Mouse (Mus musculus): ENCODE measurements at regions not wholly inside any gene's neighbourhood (a gene's known extent, or its start where the extent isn't known, plus 50 kb on each side); places are given as distances from the start of the nearest gene placed in this dataset.
"Not testable (repeated sequence)": the region's sequence is repeated elsewhere in the genome, so short reads cannot be mapped to it uniquely, and the experiment has no call there.

- 84% methylated on average over 7 of the region's 7 CpGs for WGBS
- not testable (repeated sequence) for H3K9me3 ChIP-seq (replicated peaks); ATAC-seq (replicated peaks; ENCODE audit: insufficient number of reproducible peaks, insufficient read depth, low FRiP score, low read depth)
Measured at GRCm38 (mm10) chr1:161614091-161614490, 119.6 kb downstream of the Tnfsf18 start.

GRCm38 (mm10) chr1:161613658-161614057 is 119.2 kb downstream of the Tnfsf18 start:
- not testable (repeated sequence) for H3K4me3 ChIP-seq; H3K4me2 ChIP-seq; H3K9ac ChIP-seq; ATAC-seq (replicated peaks; ENCODE audit: insufficient number of reproducible peaks, insufficient read depth, low FRiP score, low read depth); H3K9me3 ChIP-seq (replicated peaks); H3K27ac ChIP-seq; H3K4me1 ChIP-seq (replicated peaks); H3K27me3 ChIP-seq; H3K36me3 ChIP-seq
- WGBS, result 88% methylated on average over 10 of the region's 10 CpGs

More at GRCm38 (mm10) chr1:161614091-161614490, 119.6 kb downstream of the Tnfsf18 start:
- H3K4me2 ChIP-seq; H3K36me3 ChIP-seq; H3K4me1 ChIP-seq (replicated peaks); H3K27me3 ChIP-seq; H3K27ac ChIP-seq; H3K9ac ChIP-seq; H3K4me3 ChIP-seq: not testable (repeated sequence)

DNA sequence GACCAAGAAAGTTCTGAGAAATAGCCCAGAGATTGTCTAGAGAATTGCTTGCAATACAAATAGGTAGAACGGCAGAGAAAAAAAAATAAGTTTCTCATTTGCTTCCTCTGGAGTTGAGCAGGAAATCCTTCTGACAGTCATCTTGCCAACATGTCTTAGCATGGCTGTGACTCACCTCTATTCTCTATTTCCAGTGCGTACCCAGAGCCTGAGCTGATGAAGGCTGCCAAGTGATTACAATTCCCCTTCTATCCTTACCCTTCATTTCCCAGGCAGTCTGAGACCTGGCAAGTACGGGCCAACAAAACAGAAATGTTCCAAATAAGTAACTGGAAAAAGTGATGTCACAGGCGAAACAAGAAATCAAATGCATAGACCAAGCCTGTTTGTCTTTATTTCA is 113.0 kb downstream of the Tnfsf18 start:
- Histone ChIP-seq H3K9ac (no peak overlapping the region), H3K4me2 (no peak overlapping the region), H3K27me3 (no peaks in the 10 kb centered on the region), H3K27ac (no peak overlapping the region; the same call in 1 of the 2 replicates), H3K4me3 (no peak overlapping the region), H3K9me3 (replicated peaks) (no peaks in the 10 kb centered on the region), H3K4me1 (replicated peaks) (no peaks in the 10 kb centered on the region), H3K36me3 (no peaks in the 10 kb centered on the region)
- WGBS, result 61% methylated on average over 4 of the region's 4 CpGs
- ATAC-seq (replicated peaks; ENCODE audit: insufficient number of reproducible peaks, insufficient read depth, low FRiP score, low read depth), result no peak

DNA sequence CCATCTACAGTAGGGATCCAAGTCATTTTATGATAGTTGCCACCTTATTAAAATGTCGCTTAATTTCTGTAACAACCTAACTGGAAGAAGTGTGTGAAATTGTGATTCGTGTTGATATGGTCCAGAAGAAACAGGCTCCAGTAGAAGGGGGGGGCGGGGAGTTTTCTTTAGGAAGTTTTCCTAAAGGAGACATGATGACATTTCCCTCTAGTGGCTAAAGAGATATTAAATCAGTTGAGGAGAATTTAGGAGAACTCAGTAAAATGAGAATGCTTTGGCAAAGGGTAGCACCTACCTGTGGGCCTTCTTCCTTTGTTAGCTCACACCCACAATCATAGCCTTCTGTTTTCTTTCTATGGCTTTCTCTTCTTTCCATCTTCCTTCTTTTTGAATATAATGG is 107.7 kb downstream of the Tnfsf18 start:
- no peak overlapping the region for H3K4me3 ChIP-seq
- no peak overlapping the region for H3K4me2 ChIP-seq
- WGBS, result 67% methylated on average over 3 of the region's 3 CpGs
- no peak overlapping the region for H3K27ac ChIP-seq
- no peak for ATAC-seq (replicated peaks; ENCODE audit: insufficient number of reproducible peaks, insufficient read depth, low FRiP score, low read depth)
- H3K27me3 ChIP-seq, result no peaks in the 10 kb centered on the region
- H3K4me1 ChIP-seq (replicated peaks), result no peaks in the 10 kb centered on the region
- H3K36me3 ChIP-seq, result no peaks in the 10 kb centered on the region
- no peaks in the 10 kb centered on the region for H3K9me3 ChIP-seq (replicated peaks)
- no peak overlapping the region for H3K9ac ChIP-seq

- Histone ChIP-seq H3K4me1 (replicated peaks) (no peaks in the 10 kb centered on the region), H3K4me2 (no peak overlapping the region), H3K36me3 (no peaks in the 10 kb centered on the region), H3K27ac (no peak overlapping the region), H3K9me3 (replicated peaks) (no peaks in the 10 kb centered on the region), H3K27me3 (no peaks in the 10 kb centered on the region), H3K9ac (no peak overlapping the region), H3K4me3 (no peak overlapping the region)
- no peak for ATAC-seq (replicated peaks; ENCODE audit: insufficient number of reproducible peaks, insufficient read depth, low FRiP score, low read depth)
- whole genome bisulfite sequencing, result 83% methylated on average over 2 of the region's 2 CpGs
Measured at GRCm38 (mm10) chr1:161601167-161601566, 106.7 kb downstream of the Tnfsf18 start.

DNA sequence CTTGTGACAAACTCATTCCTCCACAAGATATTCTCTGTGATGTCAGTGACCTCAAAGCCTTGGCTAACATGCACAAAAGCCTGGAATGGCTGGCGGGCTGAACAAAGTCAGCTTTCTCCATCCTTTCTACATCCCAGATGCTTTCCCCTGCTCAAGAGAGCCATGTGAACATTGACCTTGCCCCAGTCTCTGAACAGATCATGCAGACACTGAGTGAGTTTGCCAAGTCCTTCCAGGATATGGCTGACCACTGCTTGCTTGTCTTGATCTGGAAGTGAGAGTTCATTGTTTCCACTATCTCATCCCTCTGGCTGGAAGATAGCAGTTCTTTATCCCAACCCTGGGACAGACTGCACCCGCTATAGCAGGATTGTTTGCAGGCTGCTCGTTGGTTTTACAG is 103.7 kb downstream of the Tnfsf18 start:
- peak; percentile 50; the same call in 1 of the 2 replicates for ATAC-seq (replicated peaks; ENCODE audit: insufficient number of reproducible peaks, insufficient read depth, low FRiP score, low read depth)
- 68% methylated on average over 3 of the region's 3 CpGs for WGBS
- H3K36me3 ChIP-seq, result no peaks in the 10 kb centered on the region

DNA sequence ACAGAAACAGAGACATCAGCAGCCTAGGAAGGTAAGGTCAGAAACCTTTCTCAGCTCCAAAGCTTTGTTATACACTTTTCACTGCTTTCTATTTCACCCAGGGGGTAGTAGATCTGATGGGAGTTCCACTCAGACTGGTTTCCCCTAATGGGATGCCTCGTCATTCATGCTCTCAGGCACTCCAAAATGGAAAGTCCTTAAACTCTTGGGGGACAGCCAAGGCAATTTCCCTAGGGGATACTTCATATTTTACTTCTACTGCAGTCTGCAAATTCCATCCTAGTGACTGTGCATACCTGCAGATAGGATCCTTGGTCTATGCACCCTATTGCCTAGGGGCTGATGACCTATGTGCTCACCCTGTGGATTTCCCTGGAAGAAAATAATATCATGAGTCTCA is 82.1 kb downstream of the Tnfsf18 start:
- H3K9me3 ChIP-seq (replicated peaks), result no peaks in the 10 kb centered on the region
- 55% methylated on average over 1 of the region's 1 CpGs for WGBS

More for the DNA sequence above, 103.7 kb downstream of the Tnfsf18 start:
- Histone ChIP-seq H3K4me3 (no peak overlapping the region), H3K4me2 (no peak overlapping the region), H3K27me3 (no peaks in the 10 kb centered on the region), H3K27ac (no peak overlapping the region), H3K9ac (no peak overlapping the region), H3K9me3 (replicated peaks) (no peaks in the 10 kb centered on the region), H3K4me1 (replicated peaks) (no peaks in the 10 kb centered on the region)

GRCm38 (mm10) chr1:161575939-161576338 is 81.5 kb downstream of the Tnfsf18 start:
- Histone ChIP-seq H3K9me3 (replicated peaks) (no peaks in the 10 kb centered on the region), H3K9ac (no peak overlapping the region), H3K27ac (no peak overlapping the region), H3K27me3 (no peaks in the 10 kb centered on the region), H3K4me2 (no peak overlapping the region), H3K36me3 (no peaks in the 10 kb centered on the region), H3K4me1 (replicated peaks) (no peaks in the 10 kb centered on the region; the same call in 1 of the 2 replicates), H3K4me3 (no peak overlapping the region)
- no peak; the same call in 1 of the 2 replicates for ATAC-seq (replicated peaks; ENCODE audit: insufficient number of reproducible peaks, insufficient read depth, low FRiP score, low read depth)
- WGBS, result 58% methylated on average over 7 of the region's 7 CpGs

More for the DNA sequence above, 82.1 kb downstream of the Tnfsf18 start:
- H3K4me1 ChIP-seq (replicated peaks), result no peaks in the 10 kb centered on the region; the same call in 1 of the 2 replicates
- H3K9ac ChIP-seq, result no peak overlapping the region
- no peak overlapping the region for H3K27ac ChIP-seq
- no peak for ATAC-seq (replicated peaks; ENCODE audit: insufficient number of reproducible peaks, insufficient read depth, low FRiP score, low read depth)
- H3K4me3 ChIP-seq, result no peak overlapping the region
- no peaks in the 10 kb centered on the region for H3K27me3 ChIP-seq
- no peak overlapping the region for H3K4me2 ChIP-seq
- H3K36me3 ChIP-seq, result no peaks in the 10 kb centered on the region

- H3K4me2 ChIP-seq, result no peak overlapping the region
- no peaks in the 10 kb centered on the region; the same call in 1 of the 2 replicates for H3K4me1 ChIP-seq (replicated peaks)
- no peaks in the 10 kb centered on the region for H3K36me3 ChIP-seq
- no peaks in the 10 kb centered on the region for H3K9me3 ChIP-seq (replicated peaks)
- no peak for ATAC-seq (replicated peaks; ENCODE audit: insufficient number of reproducible peaks, insufficient read depth, low FRiP score, low read depth)
- no peaks in the 10 kb centered on the region for H3K27me3 ChIP-seq
- 82% methylated on average over 5 of the region's 5 CpGs for WGBS
- H3K9ac ChIP-seq, result no peak overlapping the region
- H3K27ac ChIP-seq, result no peak overlapping the region
- H3K4me3 ChIP-seq, result no peak overlapping the region
Measured at GRCm38 (mm10) chr1:161575171-161575570, 80.7 kb downstream of the Tnfsf18 start.

- WGBS, result 55% methylated on average over 3 of the region's 3 CpGs
Measured at GRCm38 (mm10) chr1:161570762-161571161, 76.3 kb downstream of the Tnfsf18 start.

GRCm38 (mm10) chr1:161567826-161568225 is 73.4 kb downstream of the Tnfsf18 start:
- ATAC-seq (replicated peaks; ENCODE audit: insufficient number of reproducible peaks, insufficient read depth, low FRiP score, low read depth), result no peak
- Histone ChIP-seq H3K36me3 (no peaks in the 10 kb centered on the region), H3K9me3 (replicated peaks) (no peaks in the 10 kb centered on the region), H3K4me3 (no peak overlapping the region), H3K27me3 (no peaks in the 10 kb centered on the region), H3K9ac (no peak overlapping the region), H3K27ac (no peak overlapping the region), H3K4me2 (no peak overlapping the region), H3K4me1 (replicated peaks) (no peaks in the 10 kb centered on the region)

More at GRCm38 (mm10) chr1:161570762-161571161, 76.3 kb downstream of the Tnfsf18 start:
- Histone ChIP-seq H3K4me2 (no peak overlapping the region), H3K4me3 (no peak overlapping the region), H3K9me3 (replicated peaks) (no peaks in the 10 kb centered on the region), H3K27me3 (no peaks in the 10 kb centered on the region), H3K27ac (no peak overlapping the region), H3K9ac (no peak overlapping the region), H3K4me1 (replicated peaks) (no peaks in the 10 kb centered on the region), H3K36me3 (no peaks in the 10 kb centered on the region)
- no peak for ATAC-seq (replicated peaks; ENCODE audit: insufficient number of reproducible peaks, insufficient read depth, low FRiP score, low read depth)

- Histone ChIP-seq H3K27me3 (no peaks in the 10 kb centered on the region), H3K9ac (no peak overlapping the region), H3K4me1 (replicated peaks) (no peaks in the 10 kb centered on the region), H3K4me3 (no peak overlapping the region), H3K27ac (no peak overlapping the region), H3K4me2 (no peak overlapping the region), H3K36me3 (no peaks in the 10 kb centered on the region), H3K9me3 (replicated peaks) (no peaks in the 10 kb centered on the region)
- 54% methylated on average over 3 of the region's 3 CpGs for WGBS
- ATAC-seq (replicated peaks; ENCODE audit: insufficient number of reproducible peaks, insufficient read depth, low FRiP score, low read depth), result no peak
Measured at GRCm38 (mm10) chr1:161560368-161560767, 65.9 kb downstream of the Tnfsf18 start.
